Mouse (Mus musculus) embryonic facial prominence, embryonic 15.5 days (tissue): ENCODE data around the gene Tab2. TPM values are rescaled to one million over a fixed set of nuclear protein-coding genes. Genes with fewer than 3 reads are reported as not detected.
"Not testable (repeated sequence)": the region's sequence is repeated elsewhere in the genome, so short reads cannot be mapped to it uniquely, and the experiment has no call there.

Experiments
- ATAC-seq: fragments of 200-750 bp; cut with Nextera tagmentation; 2 replicates; pipeline ENCODE4 v1.8.0; 2017; ENCODE audit warnings: low read depth, moderate TSS enrichment; ENCODE audit not compliant: insufficient number of reproducible peaks, low FRiP score, low TSS enrichment
- H3K27ac ChIP-seq: fragments of 300-500 bp; sonication (generic); replicated peaks from 2 replicates; pipeline ENCODE4 v1.5.1; 2015; ENCODE audit warnings: mild to moderate bottlenecking, inconsistent platforms
- H3K27me3 ChIP-seq: fragments of 300-500 bp; sonication (generic); 2 replicates; pipeline ENCODE4 v1.6.1; 2015; ENCODE audit warnings: inconsistent platforms
- H3K36me3 ChIP-seq: fragments of 300-500 bp; sonication (generic); 2 replicates; pipeline ENCODE4 v1.6.1; 2015; ENCODE audit warnings: mild to moderate bottlenecking, inconsistent platforms
- H3K4me1 ChIP-seq: fragments of 300-500 bp; sonication (generic); 2 replicates; pipeline ENCODE4 v1.6.1; 2015; ENCODE audit warnings: inconsistent platforms
- H3K4me2 ChIP-seq: fragments of 300-500 bp; sonication (generic); replicated peaks from 2 replicates; pipeline ENCODE4 v1.6.1; 2015; ENCODE audit warnings: mild to moderate bottlenecking, inconsistent platforms
- H3K4me3 ChIP-seq: fragments of 300-500 bp; sonication (generic); replicated peaks from 2 replicates; pipeline ENCODE4 v1.5.1; 2015; ENCODE audit warnings: mild to moderate bottlenecking, inconsistent platforms
- H3K9ac ChIP-seq: fragments of 300-500 bp; sonication (generic); 2 replicates; pipeline ENCODE4 v1.6.1; 2015; ENCODE audit warnings: inconsistent platforms
- H3K9me3 ChIP-seq: fragments of 300-500 bp; sonication (generic); replicated peaks from 2 replicates; pipeline ENCODE4 v1.6.1; 2016; ENCODE audit warnings: inconsistent platforms
- WGBS: fragments of 180-500 bp; shearing (Covaris S2); methylation state at CpG from one replicate; pipeline ENCODE4 v1.1.7; 2015; 5-methylcytosine and 5-hydroxymethylcytosine counted together
- polyA plus RNA-seq: library from polyadenylated mRNA; unstranded; fragments of >200 nt; fragmentation: Nextera tagmentation; extraction: Ambion mirVana; gene quantifications from 2 replicates; pipeline ENCODE4 v1.2.1, GENCODE M21; 2015

Gene Tab2
- polyA plus RNA-seq, 1 experiment from 2014 or later: 20.7 TPM

DNA sequence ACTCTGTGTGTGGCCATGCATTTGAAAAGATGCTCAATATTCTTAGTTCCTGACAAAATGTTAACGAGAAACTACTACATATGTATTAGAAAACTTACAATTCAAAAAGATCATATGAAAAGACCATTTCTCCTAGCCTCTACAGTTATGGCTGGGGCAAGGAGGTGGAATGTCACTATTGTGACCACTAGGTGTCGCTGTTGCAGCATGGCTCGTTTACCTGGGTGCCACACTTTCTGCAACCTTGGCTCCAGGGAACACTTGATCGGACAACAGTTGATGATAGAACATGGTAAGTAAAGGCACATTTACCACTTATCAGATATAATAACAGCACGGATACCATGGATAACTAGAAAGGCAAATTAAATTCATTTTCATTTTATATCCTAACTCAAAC is 72.5 kb downstream of the Tab2 start:
- WGBS: 5% methylated on average over 5 of the region's 5 CpGs
- no peak overlapping the region for H3K4me3 ChIP-seq
- no peak overlapping the region for H3K4me2 ChIP-seq
- H3K9me3 ChIP-seq: no peaks in the 10 kb centered on the region
- H3K4me1 ChIP-seq: no peaks in the 10 kb centered on the region
- ATAC-seq: no peak
- H3K36me3 ChIP-seq: no peaks in the 10 kb centered on the region
- no peak overlapping the region for H3K9ac ChIP-seq
- no peak overlapping the region for H3K27ac ChIP-seq
- H3K27me3 ChIP-seq: no peaks in the 10 kb centered on the region

DNA sequence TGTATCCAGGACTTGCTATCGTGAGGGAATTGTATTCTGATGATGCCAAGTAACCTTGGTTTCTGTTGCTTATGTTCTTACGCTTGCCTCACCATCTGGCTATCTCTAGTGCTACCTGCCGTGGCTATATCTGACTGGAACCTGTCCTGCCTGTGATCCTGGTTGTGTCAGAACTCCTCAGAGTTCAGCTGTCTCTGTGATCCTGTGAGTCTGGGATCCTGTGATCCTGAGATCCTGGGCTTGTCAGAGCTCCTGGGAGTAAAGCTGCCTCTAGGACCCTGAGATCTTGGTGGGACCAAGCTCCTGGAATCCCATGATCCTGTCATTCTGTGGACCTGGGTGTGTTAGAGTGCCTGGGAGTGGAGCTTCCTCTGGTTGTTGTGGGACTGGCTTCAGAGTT is 74.1 kb downstream of the Tab2 start:
- no peaks in the 10 kb centered on the region for H3K27me3 ChIP-seq
- ATAC-seq: no peak

DNA sequence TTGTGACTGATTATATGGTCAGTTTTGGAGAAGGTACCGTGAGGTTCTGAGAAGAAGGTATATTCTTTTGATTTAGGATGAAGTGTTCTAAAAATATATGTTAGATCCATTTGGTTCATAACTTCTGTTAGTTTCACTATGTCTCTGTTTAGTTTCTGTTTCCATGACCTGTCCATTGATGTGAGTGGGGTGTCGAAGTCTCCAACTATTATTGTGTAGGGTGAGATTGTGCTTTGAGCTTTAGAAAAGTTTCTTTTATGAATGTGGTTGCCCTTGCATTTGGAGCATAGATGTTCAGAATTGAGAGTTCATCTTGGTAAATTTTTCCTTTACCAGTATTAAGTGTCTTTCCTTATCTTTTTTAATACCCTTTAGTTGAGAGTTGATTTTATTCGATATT is 75.7 kb downstream of the Tab2 start:
- not testable (repeated sequence) for H3K4me3 ChIP-seq, H3K4me2 ChIP-seq, H3K9ac ChIP-seq, H3K27me3 ChIP-seq, ATAC-seq, H3K27ac ChIP-seq, H3K4me1 ChIP-seq, H3K36me3 ChIP-seq, H3K9me3 ChIP-seq
- 91% methylated on average over 3 of the region's 3 CpGs for WGBS

More for the DNA sequence above, 74.1 kb downstream of the Tab2 start:
- H3K36me3 ChIP-seq: no peaks in the 10 kb centered on the region
- no peaks in the 10 kb centered on the region for H3K4me1 ChIP-seq
- H3K27ac ChIP-seq: no peak overlapping the region
- no peak overlapping the region for H3K4me3 ChIP-seq
- H3K9ac ChIP-seq: no peak overlapping the region
- 89% methylated on average over 3 of the region's 3 CpGs for WGBS
- no peak overlapping the region for H3K4me2 ChIP-seq
- H3K9me3 ChIP-seq: no peaks in the 10 kb centered on the region

DNA sequence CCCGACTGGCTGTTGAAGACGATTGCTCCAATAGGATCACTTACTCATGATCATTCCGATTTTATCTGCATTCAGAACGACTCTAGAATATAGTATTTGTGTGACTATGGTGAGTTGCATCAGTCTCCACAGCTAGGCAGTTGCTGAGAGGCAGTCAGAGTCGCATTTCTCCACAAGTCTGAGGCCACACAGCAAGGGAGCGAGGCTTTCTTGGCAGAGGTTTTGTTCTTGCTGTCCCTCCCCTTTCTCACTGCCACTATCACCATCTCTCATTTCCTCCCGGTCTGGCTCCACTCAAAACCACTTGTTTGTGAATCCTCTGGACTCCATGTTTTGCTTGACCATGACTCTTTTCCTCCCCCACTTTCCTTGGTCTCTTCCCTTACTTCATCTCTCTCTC is 81.8 kb downstream of the Tab2 start:
- H3K9ac ChIP-seq: no peak overlapping the region
- H3K27ac ChIP-seq: no peak overlapping the region
- peaks cover 2% of the 10 kb centered on the region; the same call in 1 of the 2 replicates for H3K27me3 ChIP-seq
- H3K4me3 ChIP-seq: no peak overlapping the region
- H3K4me1 ChIP-seq: 0 out of 2 replicates have a peak, but pooled peaks cover 5% of the 10 kb centered on the region
- no peak for ATAC-seq
- H3K4me2 ChIP-seq: no peak overlapping the region
- H3K9me3 ChIP-seq: no peaks in the 10 kb centered on the region
- no peaks in the 10 kb centered on the region for H3K36me3 ChIP-seq
- 79% methylated on average over 7 of the region's 7 CpGs for WGBS

DNA sequence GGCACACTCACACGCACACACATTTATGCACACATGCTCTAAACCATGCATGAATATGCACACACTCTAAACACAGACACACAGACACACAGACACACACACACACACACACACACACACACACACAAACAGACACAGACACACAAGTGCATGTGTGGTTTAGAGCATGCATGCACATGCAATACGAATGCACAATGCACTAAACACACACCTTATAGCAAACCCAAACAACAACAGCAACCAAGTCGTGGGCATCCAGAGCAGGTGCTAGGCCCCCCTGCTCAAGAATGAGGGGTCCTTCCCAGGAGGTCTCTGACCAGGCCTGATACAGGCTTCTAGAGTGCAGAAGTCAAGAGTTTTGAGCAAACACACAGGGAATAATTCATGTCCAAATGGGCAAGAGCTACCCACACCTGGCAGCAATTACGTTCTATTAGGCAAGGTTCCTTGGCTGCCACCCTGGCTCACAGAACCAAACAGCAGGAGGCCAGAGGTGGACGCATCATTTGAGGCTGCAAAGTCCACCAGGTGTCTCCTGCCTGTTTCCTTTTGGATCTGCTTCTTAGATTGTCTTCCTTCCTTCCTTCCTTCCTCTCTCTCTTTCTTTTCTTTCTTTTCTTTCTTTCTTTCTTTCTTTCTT is 84.5 kb downstream of the Tab2 start:
- WGBS: 77% methylated on average over 5 of the region's 5 CpGs
- ATAC-seq: no peak

DNA sequence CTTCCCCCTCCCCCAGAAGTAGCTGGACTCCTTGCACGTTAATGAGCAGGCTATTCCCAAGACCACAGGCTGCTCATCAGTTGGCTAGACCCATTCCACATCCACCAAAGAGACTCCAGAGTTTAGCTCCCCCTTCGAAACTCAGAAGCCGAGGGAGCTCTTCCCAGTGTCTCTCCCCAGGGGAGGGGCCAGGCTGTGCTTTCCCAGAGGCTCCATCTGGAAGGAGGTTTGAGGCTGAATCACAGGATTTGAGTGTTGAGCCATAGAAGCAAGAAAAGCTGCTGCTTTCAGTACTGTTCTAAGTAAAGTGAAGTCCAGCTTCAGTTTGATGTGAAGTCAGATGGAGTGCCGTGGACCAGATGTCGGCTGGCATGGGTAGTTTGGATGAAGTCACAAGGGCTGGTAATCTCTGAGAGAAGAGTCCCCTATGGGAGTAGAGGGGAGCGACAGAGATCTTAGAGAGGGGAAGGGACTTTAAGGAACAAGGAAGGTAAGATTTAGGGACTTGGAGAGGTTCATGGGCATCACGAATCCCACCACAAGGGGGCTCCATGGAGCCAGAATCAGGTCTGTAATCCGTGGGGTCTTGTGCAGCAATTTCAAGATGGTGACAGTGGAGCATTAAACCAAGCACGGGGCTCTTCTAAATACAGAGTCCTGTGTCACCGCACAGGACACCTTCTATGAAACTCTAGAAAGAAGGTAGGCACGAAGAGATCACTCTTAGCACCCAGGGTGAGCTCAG is 85.3 kb downstream of the Tab2 start:
- peaks cover 24% of the 10 kb centered on the region for H3K27me3 ChIP-seq
- no peaks in the 10 kb centered on the region for H3K36me3 ChIP-seq
- no peak overlapping the region for H3K4me2 ChIP-seq
- H3K9ac ChIP-seq: no peak overlapping the region
- H3K9me3 ChIP-seq: no peaks in the 10 kb centered on the region
- H3K4me1 ChIP-seq: peaks cover 13% of the 10 kb centered on the region; the same call in 1 of the 2 replicates
- WGBS: 59% methylated on average over 11 of the region's 11 CpGs
- H3K27ac ChIP-seq: no peak overlapping the region
- no peak overlapping the region for H3K4me3 ChIP-seq
- ATAC-seq: no peak

More for the DNA sequence above, 84.5 kb downstream of the Tab2 start:
- Histone ChIP-seq H3K9ac (no peak overlapping the region), H3K27ac (no peak overlapping the region), H3K9me3 (no peaks in the 10 kb centered on the region), H3K27me3 (peaks cover 23% of the 10 kb centered on the region), H3K4me2 (no peak overlapping the region), H3K4me1 (peaks cover 13% of the 10 kb centered on the region; the same call in 1 of the 2 replicates), H3K36me3 (no peaks in the 10 kb centered on the region), H3K4me3 (no peak overlapping the region)

DNA sequence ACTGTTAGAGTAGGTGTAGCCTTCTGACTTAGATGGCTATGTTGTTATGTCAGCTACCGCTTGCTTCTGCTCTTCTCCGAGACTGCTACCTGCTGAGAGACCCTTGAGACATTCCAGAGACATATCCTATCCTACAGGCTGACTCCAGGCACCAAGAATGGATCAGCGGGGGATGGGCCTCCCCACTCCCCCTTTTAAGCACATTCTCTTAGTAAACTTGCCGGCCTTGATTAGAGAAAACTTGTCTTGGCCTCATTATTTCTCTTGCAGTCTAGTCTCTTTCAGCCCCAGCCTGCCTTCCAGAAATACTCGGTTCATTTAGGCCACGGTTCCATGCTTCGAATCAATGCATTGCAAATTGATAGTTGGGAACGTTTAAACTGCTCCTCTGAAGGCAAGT is 86.3 kb downstream of the Tab2 start:
- no peak for ATAC-seq
- H3K36me3 ChIP-seq: no peaks in the 10 kb centered on the region
- no peak overlapping the region for H3K27ac ChIP-seq
- no peak overlapping the region for H3K4me3 ChIP-seq
- peaks cover 24% of the 10 kb centered on the region for H3K27me3 ChIP-seq
- 53% methylated on average over 8 of the region's 8 CpGs for WGBS
- H3K4me1 ChIP-seq: peaks cover 13% of the 10 kb centered on the region; the same call in 1 of the 2 replicates
- H3K9ac ChIP-seq: no peak overlapping the region
- no peaks in the 10 kb centered on the region for H3K9me3 ChIP-seq
- no peak overlapping the region for H3K4me2 ChIP-seq

DNA sequence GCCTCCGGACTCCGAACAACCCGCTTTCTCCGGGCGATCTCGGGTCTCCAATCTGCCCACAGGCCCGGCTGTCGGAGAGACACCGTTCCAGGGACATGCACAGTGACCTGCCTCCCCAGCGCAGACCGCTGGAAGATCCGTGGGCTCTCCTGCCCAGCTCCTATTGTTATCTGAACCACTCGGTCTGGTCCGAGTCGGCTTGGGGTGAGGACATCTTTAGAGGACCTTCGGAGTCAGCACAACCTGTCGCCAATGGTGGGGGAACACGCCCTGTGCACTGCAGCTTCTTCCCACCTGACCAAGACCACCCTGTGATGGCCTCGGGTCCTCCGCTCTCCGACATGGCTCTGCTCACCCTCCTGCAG is 88.4 kb downstream of the Tab2 start:
- Histone ChIP-seq H3K27ac (no peak overlapping the region), H3K9me3 (no peaks in the 10 kb centered on the region), H3K4me1 (peaks cover 16% of the 10 kb centered on the region; the same call in 1 of the 2 replicates), H3K27me3 (peaks cover 24% of the 10 kb centered on the region), H3K4me3 (peak overlapping the region; percentile 38), H3K9ac (no peak overlapping the region), H3K36me3 (no peaks in the 10 kb centered on the region), H3K4me2 (peak overlapping the region; percentile 69)
- 28% methylated on average over 21 of the region's 21 CpGs for WGBS
- ATAC-seq: no peak

DNA sequence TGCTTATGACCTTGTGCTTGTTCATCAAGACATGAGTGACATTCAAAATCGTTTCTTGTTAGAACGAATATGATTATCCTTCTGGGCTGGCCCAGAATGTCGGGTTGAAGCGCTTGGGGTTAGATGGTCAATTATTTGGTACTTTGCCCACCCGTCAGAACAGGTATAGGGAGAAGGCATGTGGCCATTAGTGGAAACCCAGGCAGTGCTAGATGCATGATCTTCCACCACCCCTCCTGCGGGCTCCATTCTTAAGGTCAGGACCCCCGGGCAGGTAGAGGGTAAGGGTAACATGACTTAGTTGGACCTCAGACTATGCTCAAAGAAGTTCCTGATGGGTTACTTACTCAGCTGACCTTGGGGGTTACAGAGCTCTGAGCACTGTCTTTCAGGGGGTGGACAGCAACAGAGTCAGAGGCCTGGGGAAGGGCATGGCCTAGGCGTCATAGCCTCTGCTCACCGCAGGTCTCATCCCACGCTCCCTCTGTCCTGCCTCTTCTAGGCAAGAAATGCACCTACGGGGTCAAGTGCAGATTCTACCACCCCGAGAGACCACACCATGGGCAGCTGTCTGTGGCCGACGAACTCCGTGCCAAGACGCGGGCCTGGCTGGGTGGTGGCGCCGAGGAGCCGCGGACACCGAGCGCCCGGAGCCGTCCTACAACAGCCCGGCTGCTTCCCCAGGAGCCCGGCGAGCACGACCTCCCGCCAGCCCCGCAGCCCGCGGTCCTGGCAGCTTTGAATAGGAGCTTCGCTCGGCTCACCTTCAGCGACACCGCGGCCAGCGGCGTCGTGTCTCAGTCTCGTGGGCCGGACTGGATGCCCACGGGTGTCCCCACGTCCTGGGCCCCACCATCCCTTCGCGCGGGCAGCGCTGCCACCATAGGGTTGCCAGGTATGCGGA is 89.0 kb downstream of the Tab2 start:
- Histone ChIP-seq H3K9me3 (no peaks in the 10 kb centered on the region), H3K4me1 (peaks cover 16% of the 10 kb centered on the region; the same call in 1 of the 2 replicates), H3K36me3 (no peaks in the 10 kb centered on the region), H3K9ac (no peak overlapping the region), H3K4me2 (peak overlapping the region; percentile 69), H3K27me3 (peaks cover 24% of the 10 kb centered on the region), H3K4me3 (peak overlapping the region; percentile 38), H3K27ac (no peak overlapping the region)
- WGBS: 18% methylated on average over 49 of the region's 50 CpGs
- no peak for ATAC-seq

DNA sequence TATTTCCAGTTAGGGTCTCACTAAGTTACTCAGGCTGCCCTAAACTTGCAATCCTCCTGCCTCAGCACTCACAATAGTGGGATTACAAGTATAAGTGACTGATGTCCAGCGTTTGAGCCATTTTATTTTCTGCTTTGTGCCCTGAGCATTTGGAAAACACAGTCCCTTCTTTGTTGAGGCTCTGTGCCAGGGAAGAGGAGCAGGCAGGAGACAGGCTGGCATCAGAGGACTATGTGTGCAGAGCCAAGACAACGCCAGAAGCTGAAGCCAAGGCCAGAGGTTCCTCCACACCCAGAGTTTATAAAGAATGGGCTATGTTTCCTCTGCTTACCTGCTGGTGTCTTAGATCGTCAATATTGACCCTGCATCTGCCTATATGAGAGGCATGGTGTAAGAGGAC is 91.2 kb downstream of the Tab2 start:
- Histone ChIP-seq H3K4me3 (no peak overlapping the region), H3K36me3 (no peaks in the 10 kb centered on the region), H3K9ac (no peak overlapping the region), H3K27me3 (peaks cover 24% of the 10 kb centered on the region), H3K4me2 (no peak overlapping the region), H3K9me3 (no peaks in the 10 kb centered on the region), H3K27ac (no peak overlapping the region), H3K4me1 (peaks cover 12% of the 10 kb centered on the region; the same call in 1 of the 2 replicates)
- WGBS: 75% methylated on average over 3 of the region's 3 CpGs
- no peak for ATAC-seq

DNA sequence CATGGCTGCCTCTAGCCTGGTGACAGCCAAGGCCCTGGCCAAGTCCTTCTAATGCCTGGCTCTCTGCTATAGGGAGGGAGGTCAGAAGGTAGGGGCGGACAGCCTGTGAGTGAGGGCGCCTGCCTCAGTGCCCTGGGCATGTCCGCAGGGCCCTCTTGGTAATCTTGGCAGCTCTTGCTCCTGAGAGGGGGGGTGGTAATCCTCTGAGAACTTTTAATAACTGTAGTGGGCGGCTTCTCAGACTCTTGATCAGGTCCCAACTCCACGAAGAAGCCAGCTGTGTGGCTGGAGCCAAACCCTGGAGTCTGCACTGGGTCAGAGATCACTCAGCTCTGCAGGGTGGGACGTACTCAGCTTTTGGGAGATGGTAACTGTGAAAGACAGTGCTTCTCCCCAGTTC is 91.8 kb downstream of the Tab2 start:
- no peak for ATAC-seq
- H3K9me3 ChIP-seq: no peaks in the 10 kb centered on the region
- H3K27me3 ChIP-seq: peaks cover 22% of the 10 kb centered on the region
- H3K27ac ChIP-seq: no peak overlapping the region
- H3K36me3 ChIP-seq: no peaks in the 10 kb centered on the region
- no peak overlapping the region for H3K9ac ChIP-seq
- no peak overlapping the region for H3K4me2 ChIP-seq
- peaks cover 12% of the 10 kb centered on the region; the same call in 1 of the 2 replicates for H3K4me1 ChIP-seq
- WGBS: 66% methylated on average over 6 of the region's 6 CpGs
- no peak overlapping the region for H3K4me3 ChIP-seq
